Mouse (Mus musculus) forebrain, postnatal 0 days (tissue): Measurements from ENCODE around the gene Rad9a. TPM values are rescaled to one million over a fixed set of nuclear protein-coding genes. Genes with fewer than 3 reads are reported as not detected.

ENCODE experiments used
- ATAC-seq: fragments of 200-750 bp; cut with Nextera tagmentation; 2 replicates; pipeline ENCODE4 v1.8.0; 2017; ENCODE audit warnings: mild to moderate bottlenecking, moderate library complexity
- DNase-seq: peaks from one replicate; pipeline ENCODE4 v3.0.0-alpha.2; 2015
- H3K27ac ChIP-seq: fragments of 300-500 bp; sonication (generic); 2 replicates; pipeline ENCODE4 v1.5.1; 2014; ENCODE audit warnings: low read depth, mild to moderate bottlenecking, antibody characterized with exemption, low read length, moderate library complexity, mixed read lengths
- H3K27me3 ChIP-seq: fragments of 300-500 bp; sonication (generic); 2 replicates; pipeline ENCODE4 v1.6.1; 2014; ENCODE audit warnings: mild to moderate bottlenecking, low read length, mixed read lengths; ENCODE audit not compliant: insufficient read depth
- H3K36me3 ChIP-seq: fragments of 300-500 bp; sonication (generic); 2 replicates; pipeline ENCODE4 v1.6.1; 2014; ENCODE audit warnings: mild to moderate bottlenecking, moderate library complexity; ENCODE audit not compliant: insufficient read depth
- H3K4me1 ChIP-seq: fragments of 300-500 bp; sonication (generic); 2 replicates; pipeline ENCODE4 v1.6.1; 2014; ENCODE audit warnings: antibody characterized with exemption; ENCODE audit not compliant: insufficient read depth
- H3K4me2 ChIP-seq: fragments of 300-500 bp; sonication (generic); 2 replicates; pipeline ENCODE4 v1.6.1; 2014; ENCODE audit warnings: low read depth, mild to moderate bottlenecking, moderate library complexity
- H3K4me3 ChIP-seq: fragments of 300-500 bp; sonication (generic); 2 replicates; pipeline ENCODE4 v1.5.1; 2014; ENCODE audit warnings: low read depth, low read length, mixed read lengths
- H3K9ac ChIP-seq: fragments of 300-500 bp; sonication (generic); 2 replicates; pipeline ENCODE4 v1.6.1; 2014; ENCODE audit warnings: mild to moderate bottlenecking
- H3K9me3 ChIP-seq: fragments of 300-500 bp; sonication (generic); 2 replicates; pipeline ENCODE4 v1.6.1; 2016; ENCODE audit warnings: low read length
- CTCF ChIP-seq: sonication (generic); IDR thresholded peaks from 2 replicates; pipeline ENCODE4 v1.5.1; 2016; ENCODE audit warnings: antibody characterized with exemption, control low read depth, low read depth
- WGBS: fragments of 180-500 bp; shearing (Covaris S2); extraction: QIAGEN DNeasy Blood & Tissue Kit; methylation state at CpG from one replicate; pipeline ENCODE4 v1.1.7; 2014; 5-methylcytosine and 5-hydroxymethylcytosine counted together
- polyA plus RNA-seq: library from polyadenylated mRNA; unstranded; fragments of >200 nt; fragmentation: Nextera tagmentation; extraction: Ambion mirVana; gene quantifications from 2 replicates; pipeline ENCODE4 v1.2.1, GENCODE M21; 2015
- total RNA-seq: library from RNA; depleted of rRNA; stranded (reverse); fragments of >200 nt; gene quantifications from 2 replicates; pipeline ENCODE4 v1.2.3, GENCODE M21; 2014

The Rad9a gene
- total and polyA plus RNA-seq, 2 experiments from 2014 or later = 16.4 to 16.5 TPM

DNA sequence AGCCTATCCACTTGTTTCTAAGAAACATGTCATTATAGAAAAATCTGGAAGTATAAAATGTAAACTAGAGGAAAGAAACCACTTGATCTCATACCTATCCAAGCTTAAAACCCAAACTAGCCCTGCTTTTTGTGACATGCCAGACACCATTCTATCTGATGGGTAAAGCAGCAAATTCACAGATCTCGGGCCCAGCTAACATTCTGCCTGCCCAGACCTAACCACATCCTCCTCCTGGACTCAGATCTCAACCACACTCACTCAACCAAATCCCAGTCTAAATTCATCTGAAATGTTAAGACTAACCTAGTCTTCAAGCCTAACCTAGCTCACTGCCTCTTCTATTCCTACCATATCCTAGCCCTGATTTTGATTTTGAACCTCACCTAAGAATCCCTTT, 17.3 kb upstream of the Rad9a start:
- H3K4me2 ChIP-seq = no peak overlapping the region
- no peak for TF ChIP-seq CTCF
- DNase-seq (no peak), ATAC-seq (no peak)
- H3K4me1 ChIP-seq = no peaks in the 10 kb centered on the region; the same call in 1 of the 2 replicates
- H3K27ac ChIP-seq = no peak overlapping the region
- H3K9ac ChIP-seq = no peak overlapping the region
- WGBS = 82% methylated on average over 1 of the region's 1 CpGs
- no peaks in the 10 kb centered on the region for H3K9me3 ChIP-seq
- H3K36me3 ChIP-seq = no peaks in the 10 kb centered on the region
- H3K27me3 ChIP-seq = peaks cover 22% of the 10 kb centered on the region
- no peak overlapping the region for H3K4me3 ChIP-seq

DNA sequence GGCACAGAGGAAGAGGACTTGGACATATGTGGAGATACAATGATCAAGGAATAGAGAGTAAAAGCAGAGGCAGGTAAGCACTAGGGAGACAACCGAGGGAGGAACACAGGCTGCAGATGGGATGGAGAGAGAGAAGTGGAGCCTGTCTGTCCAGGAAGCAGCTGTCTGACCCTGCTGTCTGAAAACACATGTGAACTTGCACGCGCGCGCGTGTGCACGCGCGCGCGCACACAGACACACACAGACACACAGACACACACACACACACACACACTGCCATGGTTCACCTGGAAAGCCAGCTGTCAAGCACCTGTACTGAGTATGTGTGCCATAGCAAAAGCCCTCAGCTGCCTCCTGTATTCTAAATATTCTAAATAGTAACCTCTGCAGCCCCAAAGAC, 16.8 kb upstream of the Rad9a start:
- ATAC-seq = no peak
- H3K4me1 ChIP-seq = no peaks in the 10 kb centered on the region; the same call in 1 of the 2 replicates
- H3K9me3 ChIP-seq = no peaks in the 10 kb centered on the region
- TF ChIP-seq CTCF = no peak
- H3K4me3 ChIP-seq = no peak overlapping the region
- H3K27ac ChIP-seq = no peak overlapping the region
- peaks cover 25% of the 10 kb centered on the region for H3K27me3 ChIP-seq
- no peak overlapping the region for H3K9ac ChIP-seq
- WGBS = 92% methylated on average over 11 of the region's 11 CpGs
- no peak for DNase-seq
- no peaks in the 10 kb centered on the region for H3K36me3 ChIP-seq
- H3K4me2 ChIP-seq = no peak overlapping the region

DNA sequence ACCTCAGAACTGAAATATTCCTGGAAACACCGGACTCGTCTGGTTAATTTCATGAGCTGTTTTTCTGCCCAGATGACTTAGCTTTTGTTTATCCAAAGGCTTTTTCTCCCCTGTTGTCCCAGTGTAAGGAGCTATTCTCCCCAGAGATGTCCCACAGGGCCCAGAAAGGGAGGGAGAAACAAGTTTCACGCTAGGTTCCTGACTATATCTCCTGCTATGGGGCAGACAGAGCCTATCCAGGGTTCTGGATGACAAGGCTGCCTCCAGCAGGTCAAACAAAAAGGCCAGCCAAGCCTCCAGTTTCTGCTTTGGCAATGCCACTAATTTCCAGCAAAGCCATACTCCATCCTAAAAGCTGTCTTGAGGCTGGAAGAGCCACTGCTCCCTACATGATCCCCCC, 16.4 kb upstream of the Rad9a start:
- whole genome bisulfite sequencing = 38% methylated on average over 3 of the region's 3 CpGs

DNA sequence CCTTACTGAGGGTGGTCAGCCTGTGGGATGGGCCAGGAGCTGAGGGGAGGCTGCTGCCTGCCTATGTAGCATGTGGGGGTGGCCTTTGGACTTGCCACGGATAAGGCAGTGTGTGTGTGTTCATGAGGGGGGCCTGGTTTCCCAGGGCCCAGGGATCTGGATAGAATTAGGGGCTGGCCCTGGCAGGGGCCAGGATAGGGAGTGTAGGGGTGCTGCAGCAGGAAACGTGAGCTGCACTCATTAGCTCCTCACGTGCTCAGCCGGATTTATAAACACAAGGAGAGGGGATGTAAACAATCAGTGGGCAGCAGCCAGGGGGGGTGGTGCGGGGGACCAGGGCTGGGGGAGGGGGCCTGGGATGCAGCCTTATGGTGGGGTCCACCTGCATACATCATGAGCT, 15.7 kb upstream of the Rad9a start:
- DNase-seq (no peak), ATAC-seq (no peak)
- 10% methylated on average over 5 of the region's 5 CpGs for WGBS
- Histone ChIP-seq H3K27ac (no peak overlapping the region), H3K4me1 (no peaks in the 10 kb centered on the region; the same call in 1 of the 2 replicates), H3K4me3 (no peak overlapping the region), H3K27me3 (peaks cover 25% of the 10 kb centered on the region), H3K36me3 (no peaks in the 10 kb centered on the region), H3K9me3 (no peaks in the 10 kb centered on the region), H3K4me2 (no peak overlapping the region), H3K9ac (no peak overlapping the region)
- TF ChIP-seq CTCF = no peak

More for the DNA sequence above, 16.4 kb upstream of the Rad9a start:
- no peak for DNase-seq
- Histone ChIP-seq H3K27ac (no peak overlapping the region), H3K27me3 (peaks cover 25% of the 10 kb centered on the region), H3K4me1 (no peaks in the 10 kb centered on the region; the same call in 1 of the 2 replicates), H3K9me3 (no peaks in the 10 kb centered on the region), H3K4me2 (no peak overlapping the region), H3K4me3 (no peak overlapping the region), H3K9ac (no peak overlapping the region), H3K36me3 (no peaks in the 10 kb centered on the region)
- no peak for TF ChIP-seq CTCF
- ATAC-seq = no peak

DNA sequence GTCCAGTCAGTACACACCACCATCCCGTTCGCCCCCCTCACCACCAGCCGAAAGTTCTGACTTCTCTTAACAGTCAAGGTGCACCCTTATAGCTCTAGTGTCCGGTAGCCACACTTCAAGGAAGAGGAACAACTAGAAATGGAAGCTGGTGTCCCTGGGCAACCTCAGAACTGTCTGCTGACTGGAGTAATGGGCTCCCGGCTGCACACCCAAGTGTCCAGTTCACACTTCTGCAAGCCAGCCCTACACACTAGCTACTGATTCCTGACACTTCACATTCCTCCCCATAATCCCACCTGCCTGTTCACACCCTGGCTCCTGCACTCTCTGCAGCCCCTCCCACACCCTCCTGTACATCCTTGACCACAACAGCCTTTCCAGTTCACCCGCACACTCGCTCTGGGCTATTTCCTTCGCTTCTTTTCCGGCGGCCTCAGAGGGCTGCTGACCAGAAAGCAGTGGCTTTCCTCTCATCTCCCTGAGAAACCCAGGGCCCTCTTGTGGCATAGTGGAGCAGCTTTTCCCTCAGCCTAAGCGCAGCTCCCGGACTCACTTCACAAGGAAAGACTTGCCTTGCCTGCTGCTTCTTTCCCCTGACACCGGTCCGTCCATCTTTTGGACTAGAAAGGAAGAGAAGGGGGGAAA, 14.7 kb upstream of the Rad9a start:
- H3K4me2 ChIP-seq = no peak overlapping the region
- peak; percentile 46 for DNase-seq
- H3K36me3 ChIP-seq = no peaks in the 10 kb centered on the region
- H3K4me1 ChIP-seq = no peaks in the 10 kb centered on the region; the same call in 1 of the 2 replicates
- no peak; the same call in 1 of the 2 replicates for ATAC-seq
- no peak overlapping the region for H3K9ac ChIP-seq
- peaks cover 25% of the 10 kb centered on the region for H3K27me3 ChIP-seq
- no peaks in the 10 kb centered on the region for H3K9me3 ChIP-seq
- no peak overlapping the region for H3K27ac ChIP-seq
- peak; percentile 69 for TF ChIP-seq CTCF
- 23% methylated on average over 14 of the region's 14 CpGs for WGBS
- no peak overlapping the region for H3K4me3 ChIP-seq

DNA sequence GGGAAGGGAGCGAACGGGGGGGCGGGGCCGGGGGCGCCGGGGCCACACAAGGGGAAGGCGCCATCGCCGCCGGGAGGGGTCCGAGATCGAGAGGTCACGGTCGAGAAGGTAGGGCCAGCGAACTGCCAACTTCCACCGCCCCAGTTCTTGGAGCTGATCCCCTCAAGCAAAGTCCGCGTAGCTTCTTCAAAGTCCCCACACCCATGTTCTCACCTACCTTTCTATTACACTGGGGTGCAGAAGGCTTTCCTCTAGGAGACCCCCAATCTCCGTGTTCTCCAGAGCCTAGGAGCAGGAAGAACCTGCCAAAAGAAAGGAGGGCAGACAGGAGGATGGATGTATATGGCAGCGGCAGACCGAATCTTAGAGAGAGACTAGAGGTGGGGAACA, 14.0 kb upstream of the Rad9a start:
- peaks cover 25% of the 10 kb centered on the region for H3K27me3 ChIP-seq
- no peaks in the 10 kb centered on the region for H3K36me3 ChIP-seq
- ATAC-seq = no peak
- no peak overlapping the region for H3K27ac ChIP-seq
- H3K9ac ChIP-seq = peak overlapping the region; percentile 44; the same call in 1 of the 2 replicates
- H3K4me3 ChIP-seq = peak overlapping the region; percentile 48
- TF ChIP-seq CTCF = no peak
- H3K9me3 ChIP-seq = no peaks in the 10 kb centered on the region
- peak overlapping the region; percentile 90 for H3K4me2 ChIP-seq
- no peaks in the 10 kb centered on the region; the same call in 1 of the 2 replicates for H3K4me1 ChIP-seq
- no peak for DNase-seq
- WGBS = 3% methylated on average over 19 of the region's 21 CpGs

DNA sequence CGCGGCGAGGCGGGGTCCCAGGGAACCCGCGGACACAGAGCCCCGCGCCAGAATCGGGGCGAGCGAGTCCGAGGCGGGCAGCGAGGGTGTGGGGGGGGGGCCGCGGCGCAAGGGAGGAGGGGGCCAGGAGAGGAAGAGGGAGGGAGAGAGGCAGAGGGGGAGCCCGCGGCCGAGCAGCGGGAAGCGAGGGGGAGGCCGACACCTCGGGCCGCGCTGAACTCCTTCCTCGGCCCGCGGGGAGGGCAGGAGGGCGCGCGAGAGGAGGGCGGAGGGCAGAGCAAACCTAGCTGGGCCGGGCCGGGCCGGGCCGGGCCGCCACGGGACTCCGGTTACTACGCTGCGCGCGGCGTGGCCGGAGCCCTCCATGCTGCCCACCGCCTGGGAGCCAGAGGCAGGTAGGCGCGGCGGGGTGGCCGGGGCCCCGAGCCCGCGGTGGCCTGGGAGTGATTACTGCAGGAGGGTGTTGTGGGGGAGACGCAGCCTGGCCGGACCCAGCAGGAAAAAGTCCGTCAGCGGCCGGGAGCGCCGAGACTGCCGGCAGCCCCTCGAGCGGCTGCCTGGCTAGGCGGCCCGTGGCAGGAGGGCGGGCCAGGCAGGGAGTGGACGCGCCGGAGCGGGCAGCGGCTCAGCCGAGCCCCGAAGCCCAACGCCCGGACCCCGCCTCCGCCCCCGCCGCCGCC, 13.4 kb upstream of the Rad9a start:
- peaks cover 25% of the 10 kb centered on the region for H3K27me3 ChIP-seq
- DNase-seq (no peak), ATAC-seq (no peak)
- no peaks in the 10 kb centered on the region for H3K9me3 ChIP-seq
- H3K27ac ChIP-seq = no peak overlapping the region
- peak overlapping the region; percentile 90 for H3K4me2 ChIP-seq
- no peak for TF ChIP-seq CTCF
- WGBS = 4% methylated on average over 62 of the region's 81 CpGs
- no peaks in the 10 kb centered on the region for H3K4me1 ChIP-seq
- H3K36me3 ChIP-seq = no peaks in the 10 kb centered on the region
- peak overlapping the region; percentile 48 for H3K4me3 ChIP-seq
- H3K9ac ChIP-seq = peak overlapping the region; percentile 44
